Mouse (Mus musculus) embryonic fibroblast, embryonic 13.5 days (primary cell): Measurements from ENCODE around the gene Pnmt.

Experiments used
- CTCF ChIP-seq: IDR thresholded peaks from 2 replicates; pipeline ENCODE4 v1.5.1; 2011; ENCODE audit warnings: mild to moderate bottlenecking, control low read depth, low read length, moderate library complexity, borderline replicate concordance; ENCODE audit not compliant: insufficient read depth
- POLR2A ChIP-seq: IDR thresholded peaks from 2 replicates; pipeline ENCODE4 v1.6.1; 2011; ENCODE audit warnings: low read depth, mild to moderate bottlenecking, control low read depth, low read length, moderate library complexity

- TF ChIP-seq CTCF (no peak), POLR2A (no peak)
These were observed 22.6 kb downstream of the Pnmt start for GRCm38 (mm10) chr11:98408872-98409271.
